Mouse (Mus musculus) G1E (cell line): ENCODE data around the gene Rpl38.

Experiments
- CTCF ChIP-seq: IDR thresholded peaks from 2 replicates; pipeline ENCODE4 v1.5.1; 2012; ENCODE audit warnings: low read depth, low read length, inconsistent platforms, mixed read lengths
- GATA1 ChIP-seq: IDR thresholded peaks from 2 replicates; pipeline ENCODE4 v1.6.1; 2012; ENCODE audit warnings: borderline replicate concordance, low read length, inconsistent platforms, mixed read lengths
- GATA2 ChIP-seq: IDR thresholded peaks from 2 replicates; pipeline ENCODE4 v1.6.1; 2012; ENCODE audit warnings: low read depth, low read length, inconsistent platforms, borderline replicate concordance
- POLR2AphosphoS5 ChIP-seq: IDR thresholded peaks from 2 replicates; pipeline ENCODE4 v1.6.1; 2012; ENCODE audit warnings: low read depth, low read length, inconsistent platforms; ENCODE audit not compliant: insufficient replicate concordance
- TAL1 ChIP-seq: conservative IDR thresholded peaks from 2 replicates; pipeline ENCODE4 v1.6.1; 2012; ENCODE audit warnings: low read depth, low read length, inconsistent platforms, mixed read lengths

DNA sequence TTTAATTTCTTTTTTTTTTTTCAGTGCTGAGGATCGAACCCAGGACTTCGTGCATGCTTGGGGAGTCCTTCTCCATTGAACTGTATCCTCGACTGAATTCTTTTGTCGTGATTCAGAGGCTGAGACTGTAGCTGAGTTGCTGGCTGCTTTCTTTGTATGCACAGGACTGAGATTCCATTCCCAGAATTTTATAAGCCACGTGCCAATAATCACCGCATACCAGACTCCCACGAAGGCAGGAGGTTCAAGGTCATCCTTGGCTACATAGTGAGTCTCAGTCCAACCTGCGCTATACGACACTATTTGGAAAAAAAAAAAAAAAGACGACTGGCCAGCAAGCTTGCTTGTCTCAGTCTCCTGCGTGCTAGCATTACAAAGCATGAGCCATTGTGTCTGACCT is 25.4 kb upstream of the Rpl38 start:
- TF ChIP-seq CTCF (no peak), TAL1 (no peak), GATA1 (no peak), POLR2AphosphoS5 (no peak), GATA2 (no peak)
